Mouse (Mus musculus): Measurements from ENCODE around the gene Nckap5. TPM values are rescaled to one million over a fixed set of nuclear protein-coding genes. Genes with fewer than 3 reads are reported as not detected.

Nckap5 gene
- polyA plus RNA-seq, 1 experiment from 2014 or later: 24.1 TPM

GRCm38 (mm10) chr1:126341806-126342205, 488.8 kb downstream of the Nckap5 start:
- no peaks in the 10 kb centered on the region for H3K36me3 ChIP-seq
- no peak overlapping the region for H3K4me2 ChIP-seq (replicated peaks)
- H3K4me3 ChIP-seq: no peak overlapping the region
- no peak for ATAC-seq (ENCODE audit: low FRiP score)
- no peaks in the 10 kb centered on the region for H3K9me3 ChIP-seq (replicated peaks)
- WGBS: 85% methylated on average over 2 of the region's 2 CpGs
- no peaks in the 10 kb centered on the region for H3K4me1 ChIP-seq
- no peak overlapping the region for H3K27ac ChIP-seq
- no peak overlapping the region for H3K9ac ChIP-seq
- H3K27me3 ChIP-seq: no peaks in the 10 kb centered on the region

- H3K4me2 ChIP-seq (replicated peaks): no peak overlapping the region
- H3K27ac ChIP-seq: no peak overlapping the region
- no peak for ATAC-seq (ENCODE audit: low FRiP score)
- no peaks in the 10 kb centered on the region for H3K4me1 ChIP-seq
- H3K9ac ChIP-seq: no peak overlapping the region
- 68% methylated on average over 3 of the region's 3 CpGs for WGBS
- H3K9me3 ChIP-seq (replicated peaks): no peaks in the 10 kb centered on the region
- no peaks in the 10 kb centered on the region for H3K27me3 ChIP-seq
- H3K4me3 ChIP-seq: no peak overlapping the region
- H3K36me3 ChIP-seq: no peaks in the 10 kb centered on the region
Observed at GRCm38 (mm10) chr1:126339250-126339649, 491.3 kb downstream of the Nckap5 start.

DNA sequence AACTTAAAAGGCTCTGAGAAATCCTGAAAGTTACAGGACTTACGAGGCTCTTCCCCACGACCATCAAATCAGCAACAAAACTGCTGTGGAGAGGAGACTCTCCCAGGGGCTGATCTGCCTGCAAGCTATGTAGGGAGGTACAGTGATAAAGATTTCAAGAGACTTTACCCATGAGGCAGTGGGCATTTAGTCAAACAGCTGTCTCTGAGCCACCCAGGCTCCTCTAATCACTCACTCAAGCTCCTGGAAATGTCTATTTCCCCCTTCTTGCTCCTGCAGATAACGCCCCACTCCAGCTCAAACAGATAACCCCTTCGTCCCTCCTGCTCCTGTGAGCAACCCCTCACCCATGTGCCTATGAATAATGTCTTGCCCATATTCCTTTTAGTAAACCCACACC, 496.4 kb downstream of the Nckap5 start:
- Histone ChIP-seq H3K36me3 (no peaks in the 10 kb centered on the region), H3K9ac (no peak overlapping the region), H3K4me2 (replicated peaks) (no peak overlapping the region), H3K4me1 (no peaks in the 10 kb centered on the region), H3K4me3 (no peak overlapping the region), H3K27me3 (no peaks in the 10 kb centered on the region), H3K9me3 (replicated peaks) (no peaks in the 10 kb centered on the region), H3K27ac (no peak overlapping the region)
- no peak for ATAC-seq (ENCODE audit: low FRiP score)
- WGBS: 91% methylated on average over 4 of the region's 4 CpGs

- WGBS: 91% methylated on average over 2 of the region's 2 CpGs
- H3K4me3 ChIP-seq: no peak overlapping the region
- H3K9ac ChIP-seq: no peak overlapping the region
- no peaks in the 10 kb centered on the region for H3K9me3 ChIP-seq (replicated peaks)
- H3K4me1 ChIP-seq: no peaks in the 10 kb centered on the region
- ATAC-seq (ENCODE audit: low FRiP score): no peak
- no peaks in the 10 kb centered on the region for H3K27me3 ChIP-seq
- H3K27ac ChIP-seq: no peak overlapping the region
- no peaks in the 10 kb centered on the region for H3K36me3 ChIP-seq
- no peak overlapping the region for H3K4me2 ChIP-seq (replicated peaks)
Observed at GRCm38 (mm10) chr1:126332026-126332425, 498.6 kb downstream of the Nckap5 start.

DNA sequence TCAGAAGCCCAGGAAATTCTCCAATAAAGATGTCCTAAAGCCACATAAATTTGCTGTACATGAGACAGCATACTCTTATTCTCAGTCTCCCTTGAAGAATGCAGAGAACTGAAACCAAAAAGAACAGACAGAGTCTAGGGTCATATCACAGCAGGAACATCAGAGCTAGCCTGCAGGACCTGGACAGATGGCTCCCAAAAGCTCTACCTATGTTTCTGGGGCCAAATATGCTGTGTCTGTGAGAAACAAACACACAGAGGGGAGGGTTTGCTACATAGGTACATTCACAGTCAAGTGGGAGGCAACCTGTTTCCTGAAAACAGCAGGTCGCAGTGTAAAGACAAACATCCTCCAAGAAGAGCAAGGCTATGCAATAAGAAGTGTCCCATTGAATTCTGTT, 509.9 kb downstream of the Nckap5 start:
- H3K4me3 ChIP-seq: no peak overlapping the region
- no peaks in the 10 kb centered on the region for H3K9me3 ChIP-seq (replicated peaks)
- ATAC-seq (ENCODE audit: low FRiP score): no peak
- H3K27ac ChIP-seq: no peak overlapping the region
- H3K9ac ChIP-seq: no peak overlapping the region
- no peaks in the 10 kb centered on the region for H3K36me3 ChIP-seq
- H3K27me3 ChIP-seq: no peaks in the 10 kb centered on the region
- 88% methylated on average over 1 of the region's 1 CpGs for WGBS
- no peaks in the 10 kb centered on the region for H3K4me1 ChIP-seq
- no peak overlapping the region for H3K4me2 ChIP-seq (replicated peaks)

DNA sequence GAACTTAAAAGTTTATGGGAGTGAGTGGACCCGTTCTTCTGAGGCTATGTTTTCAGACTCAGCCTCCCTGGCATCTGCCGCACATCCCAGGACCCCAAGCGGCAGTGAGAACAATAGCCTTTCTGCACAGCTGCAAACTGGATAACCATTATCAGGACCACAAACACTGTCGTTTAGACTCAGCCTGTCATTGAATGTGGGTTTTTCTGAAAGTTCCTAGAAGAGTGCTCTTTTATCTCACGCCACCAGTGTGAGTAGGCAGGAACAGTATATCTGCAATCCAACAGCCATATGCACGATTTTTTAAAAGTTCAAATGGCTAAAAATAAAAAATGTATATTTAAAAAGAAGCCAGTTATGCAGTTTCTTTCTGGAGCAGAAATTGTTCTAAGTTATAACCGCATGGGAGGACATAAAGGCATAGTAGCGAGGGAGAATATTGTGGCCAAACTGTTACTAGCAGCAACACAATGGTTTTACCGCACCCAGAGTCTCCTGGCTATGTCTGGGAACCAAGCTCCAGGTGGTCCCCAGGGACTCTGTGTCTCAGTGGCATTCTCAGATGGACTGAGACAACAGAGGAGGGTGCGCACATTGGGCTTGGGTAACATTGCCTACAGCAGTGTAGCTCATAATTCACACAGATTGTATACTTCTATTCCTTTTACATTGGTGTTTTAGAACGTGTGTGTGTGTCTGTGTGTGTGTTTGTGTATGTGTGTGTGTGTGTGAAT, 512.6 kb downstream of the Nckap5 start:
- Histone ChIP-seq H3K4me2 (replicated peaks) (no peak overlapping the region), H3K4me1 (no peaks in the 10 kb centered on the region), H3K36me3 (no peaks in the 10 kb centered on the region), H3K4me3 (no peak overlapping the region), H3K27me3 (no peaks in the 10 kb centered on the region), H3K27ac (no peak overlapping the region), H3K9ac (no peak overlapping the region), H3K9me3 (replicated peaks) (no peaks in the 10 kb centered on the region)
- WGBS: 63% methylated on average over 11 of the region's 11 CpGs
- no peak for ATAC-seq (ENCODE audit: low FRiP score)

DNA sequence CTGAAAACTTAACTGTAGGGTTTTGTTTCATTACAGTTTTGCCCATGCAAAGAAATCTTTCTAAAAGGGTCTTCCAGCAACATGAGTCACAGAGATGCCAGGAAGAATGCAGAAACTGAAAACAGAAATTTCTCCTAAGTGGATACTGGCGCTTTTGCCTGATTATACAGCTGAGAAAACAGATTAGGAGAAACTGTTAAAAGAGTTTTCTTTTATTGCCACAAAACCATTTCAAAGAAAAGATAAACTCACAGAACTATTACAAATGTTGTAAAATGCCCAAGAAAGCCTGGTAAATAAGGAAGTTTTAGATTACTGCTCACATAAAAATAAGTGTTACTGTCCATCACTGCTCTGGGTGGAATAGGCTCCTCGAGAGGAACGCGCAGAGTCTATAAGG, 513.3 kb downstream of the Nckap5 start:
- no peaks in the 10 kb centered on the region for H3K9me3 ChIP-seq (replicated peaks)
- no peaks in the 10 kb centered on the region for H3K36me3 ChIP-seq
- 87% methylated on average over 4 of the region's 4 CpGs for WGBS
- H3K27ac ChIP-seq: no peak overlapping the region
- no peak for ATAC-seq (ENCODE audit: low FRiP score)
- H3K27me3 ChIP-seq: no peaks in the 10 kb centered on the region
- H3K4me2 ChIP-seq (replicated peaks): no peak overlapping the region
- H3K4me1 ChIP-seq: no peaks in the 10 kb centered on the region
- H3K9ac ChIP-seq: no peak overlapping the region
- no peak overlapping the region for H3K4me3 ChIP-seq

DNA sequence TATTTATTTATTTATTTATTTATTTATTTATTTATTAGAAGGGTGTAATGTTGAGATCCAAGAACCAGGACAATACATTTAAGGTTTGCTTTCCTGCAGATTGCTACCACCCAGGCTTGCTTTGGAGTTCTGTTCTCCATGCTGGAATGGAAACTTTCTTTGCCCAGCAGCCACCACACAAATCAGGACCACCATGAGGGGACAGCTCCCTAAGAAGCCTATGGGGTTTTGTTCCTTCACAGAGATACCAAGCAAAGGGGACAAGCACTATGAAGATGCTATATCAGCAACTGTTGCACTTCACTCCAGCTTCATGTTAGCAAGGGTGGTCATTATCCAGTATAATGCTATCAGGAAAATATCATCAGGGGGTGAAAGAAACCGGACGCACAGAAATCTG, 513.7 kb downstream of the Nckap5 start:
- ATAC-seq (ENCODE audit: low FRiP score): no peak
- Histone ChIP-seq H3K9ac (no peak overlapping the region), H3K27ac (no peak overlapping the region), H3K4me1 (no peaks in the 10 kb centered on the region), H3K9me3 (replicated peaks) (no peaks in the 10 kb centered on the region), H3K4me3 (no peak overlapping the region), H3K27me3 (no peaks in the 10 kb centered on the region), H3K4me2 (replicated peaks) (no peak overlapping the region), H3K36me3 (no peaks in the 10 kb centered on the region)
- WGBS: 92% methylated on average over 2 of the region's 2 CpGs

DNA sequence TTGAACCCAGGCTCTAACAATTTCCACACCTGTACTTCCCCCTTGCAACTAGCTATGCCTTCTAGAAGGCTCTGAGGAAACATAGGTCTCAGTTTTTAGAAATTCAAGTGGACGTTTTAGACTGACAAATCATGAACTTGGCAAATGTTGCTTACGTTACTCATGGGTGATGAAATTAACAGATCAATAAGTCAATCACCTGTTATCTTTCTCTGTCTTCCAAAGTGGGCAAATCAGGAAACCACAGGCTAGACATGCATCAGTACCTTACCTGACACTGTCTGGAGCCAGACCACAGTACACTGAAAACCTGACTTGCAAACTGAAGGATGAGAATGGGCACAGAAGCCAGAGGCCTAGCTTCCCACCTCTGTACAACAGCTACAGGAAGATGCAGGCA, 529.5 kb downstream of the Nckap5 start:
- no peak overlapping the region for H3K4me2 ChIP-seq (replicated peaks)
- no peaks in the 10 kb centered on the region for H3K4me1 ChIP-seq
- WGBS: 84% methylated on average over 2 of the region's 2 CpGs
- ATAC-seq (ENCODE audit: low FRiP score): no peak
- H3K9ac ChIP-seq: no peak overlapping the region
- no peak overlapping the region for H3K27ac ChIP-seq
- H3K4me3 ChIP-seq: no peak overlapping the region
- H3K9me3 ChIP-seq (replicated peaks): no peaks in the 10 kb centered on the region
- H3K27me3 ChIP-seq: no peaks in the 10 kb centered on the region
- no peaks in the 10 kb centered on the region for H3K36me3 ChIP-seq

- H3K4me1 ChIP-seq: no peaks in the 10 kb centered on the region
- no peak overlapping the region for H3K4me3 ChIP-seq
- no peak overlapping the region for H3K27ac ChIP-seq
- H3K9ac ChIP-seq: no peak overlapping the region
- H3K36me3 ChIP-seq: no peaks in the 10 kb centered on the region
- no peaks in the 10 kb centered on the region for H3K9me3 ChIP-seq (replicated peaks)
- ATAC-seq (ENCODE audit: low FRiP score): no peak
- H3K27me3 ChIP-seq: no peaks in the 10 kb centered on the region
- 68% methylated on average over 5 of the region's 5 CpGs for WGBS
- H3K4me2 ChIP-seq (replicated peaks): no peak overlapping the region
Observed at GRCm38 (mm10) chr1:126264931-126265330, 565.7 kb downstream of the Nckap5 start.

GRCm38 (mm10) chr1:126254364-126254763, 576.2 kb downstream of the Nckap5 start:
- no peak overlapping the region for H3K9ac ChIP-seq
- no peaks in the 10 kb centered on the region for H3K4me1 ChIP-seq
- no peak for ATAC-seq (ENCODE audit: low FRiP score)
- no peak overlapping the region for H3K27ac ChIP-seq
- H3K27me3 ChIP-seq: no peaks in the 10 kb centered on the region
- H3K4me2 ChIP-seq (replicated peaks): no peak overlapping the region
- H3K4me3 ChIP-seq: no peak overlapping the region
- whole genome bisulfite sequencing: 73% methylated on average over 5 of the region's 5 CpGs
- no peaks in the 10 kb centered on the region for H3K9me3 ChIP-seq (replicated peaks)
- H3K36me3 ChIP-seq: no peaks in the 10 kb centered on the region

DNA sequence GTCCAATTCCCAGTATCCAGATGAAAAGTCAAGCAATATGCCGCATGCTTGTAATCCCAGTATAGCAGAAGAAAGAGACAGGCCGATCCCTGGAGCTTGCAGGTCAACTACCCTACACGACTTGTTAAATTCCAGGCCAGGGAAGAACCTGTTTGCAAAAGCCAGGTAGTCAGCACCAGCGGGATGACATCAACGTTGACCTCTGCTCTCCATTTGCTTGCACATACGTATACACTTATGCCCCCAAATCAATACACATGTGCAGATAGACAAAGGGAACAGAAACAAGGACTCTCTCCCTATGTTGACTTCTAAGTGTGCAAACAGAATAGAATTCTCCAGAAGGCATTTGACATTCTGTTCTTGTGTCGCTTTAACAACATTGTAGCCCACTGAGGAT, 576.7 kb downstream of the Nckap5 start:
- H3K27me3 ChIP-seq: no peaks in the 10 kb centered on the region
- 89% methylated on average over 7 of the region's 7 CpGs for WGBS

GRCm38 (mm10) chr1:126233196-126233595, 597.4 kb downstream of the Nckap5 start:
- H3K4me2 ChIP-seq (replicated peaks): no peak overlapping the region
- H3K4me1 ChIP-seq: no peaks in the 10 kb centered on the region
- ATAC-seq (ENCODE audit: low FRiP score): no peak
- H3K27ac ChIP-seq: no peak overlapping the region
- H3K36me3 ChIP-seq: no peaks in the 10 kb centered on the region
- H3K9me3 ChIP-seq (replicated peaks): no peaks in the 10 kb centered on the region
- no peak overlapping the region for H3K9ac ChIP-seq
- 87% methylated on average over 4 of the region's 4 CpGs for WGBS
- no peaks in the 10 kb centered on the region for H3K27me3 ChIP-seq
- H3K4me3 ChIP-seq: no peak overlapping the region

More for the DNA sequence above, 576.7 kb downstream of the Nckap5 start:
- ATAC-seq (ENCODE audit: low FRiP score): no peak
- H3K27ac ChIP-seq: no peak overlapping the region
- H3K9me3 ChIP-seq (replicated peaks): no peaks in the 10 kb centered on the region
- no peak overlapping the region for H3K9ac ChIP-seq
- H3K4me3 ChIP-seq: no peak overlapping the region
- no peak overlapping the region for H3K4me2 ChIP-seq (replicated peaks)
- H3K4me1 ChIP-seq: no peaks in the 10 kb centered on the region
- H3K36me3 ChIP-seq: no peaks in the 10 kb centered on the region
